Mouse (Mus musculus): ENCODE measurements around the gene Trpm8. TPM values are rescaled to one million over a fixed set of nuclear protein-coding genes. Genes with fewer than 3 reads are reported as not detected.
A peak's percentile ranks its signal among the peaks of the same experiment; 100 is the strongest.

The Trpm8 gene
- polyA plus RNA-seq, 1 experiment from 2014 or later, result not detected

DNA sequence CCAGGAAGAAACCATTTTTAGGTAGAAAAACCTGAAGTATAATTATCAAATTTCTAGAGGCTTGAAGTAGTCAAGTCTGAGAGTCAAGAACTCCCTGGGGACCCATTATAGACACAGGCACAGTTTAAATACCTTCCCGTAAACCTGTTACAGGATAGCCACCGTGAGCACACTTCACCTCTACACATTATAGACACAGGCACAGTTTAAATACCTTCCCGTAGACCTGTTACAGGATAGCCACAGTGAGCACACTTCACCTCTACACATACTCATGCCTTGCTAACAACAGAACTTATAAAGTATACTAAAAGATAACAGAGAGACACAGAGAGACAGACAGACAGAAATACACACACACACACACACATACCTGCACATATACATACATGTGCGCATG lies 153.8 kb downstream of the Trpm8 start:
- H3K36me3 ChIP-seq (ENCODE audit: control insufficient read depth, insufficient read depth), result no peaks in the 10 kb centered on the region
- H3K27ac ChIP-seq (ENCODE audit: low read depth, low read length), result no peak overlapping the region
- no peak for ATAC-seq
- no peaks in the 10 kb centered on the region for H3K4me1 ChIP-seq (replicated peaks; ENCODE audit: control insufficient read depth, insufficient read depth, low read length)
- WGBS, result 89% methylated on average over 4 of the region's 4 CpGs
- H3K27me3 ChIP-seq (replicated peaks; ENCODE audit: control insufficient read depth, insufficient read depth, low read length), result no peaks in the 10 kb centered on the region
- no peaks in the 10 kb centered on the region for H3K9me3 ChIP-seq (ENCODE audit: control insufficient read depth)
- no peak overlapping the region for H3K4me2 ChIP-seq (replicated peaks; ENCODE audit: low read depth)
- H3K9ac ChIP-seq (ENCODE audit: low read depth, low read length), result no peak overlapping the region
- no peak for TF ChIP-seq CTCF (IDR thresholded peaks at IDR 0.05; ENCODE audit: low read depth)
- H3K4me3 ChIP-seq (ENCODE audit: low read depth, low read length), result no peak overlapping the region

DNA sequence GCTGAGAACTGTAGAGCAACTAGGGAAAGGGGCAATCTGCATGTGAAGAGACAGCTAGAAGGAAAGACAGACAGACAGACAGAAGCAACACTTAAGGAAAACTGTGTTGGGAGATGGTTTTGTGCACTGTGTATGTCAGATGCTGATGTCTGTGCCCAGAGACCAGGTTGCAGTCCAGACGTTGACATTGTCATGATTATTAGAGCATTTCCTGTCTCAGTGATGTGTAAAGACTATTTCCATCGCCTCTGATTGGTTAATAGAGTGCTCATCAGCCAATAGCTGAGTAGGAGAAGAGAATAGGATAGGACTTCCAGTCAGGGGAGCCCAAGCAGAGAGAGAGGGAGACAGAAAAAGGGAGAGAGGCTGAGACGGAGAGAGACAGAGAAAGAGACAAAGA lies 155.1 kb downstream of the Trpm8 start:
- ATAC-seq, result no peak
- H3K27ac ChIP-seq (ENCODE audit: low read depth, low read length), result no peak overlapping the region
- H3K36me3 ChIP-seq (ENCODE audit: control insufficient read depth, insufficient read depth), result no peaks in the 10 kb centered on the region
- 41% methylated on average over 3 of the region's 3 CpGs for WGBS
- H3K4me1 ChIP-seq (replicated peaks; ENCODE audit: control insufficient read depth, insufficient read depth, low read length), result no peaks in the 10 kb centered on the region
- no peaks in the 10 kb centered on the region for H3K9me3 ChIP-seq (ENCODE audit: control insufficient read depth)
- no peak overlapping the region for H3K4me2 ChIP-seq (replicated peaks; ENCODE audit: low read depth)
- no peak for TF ChIP-seq CTCF (IDR thresholded peaks at IDR 0.05; ENCODE audit: low read depth)
- H3K4me3 ChIP-seq (ENCODE audit: low read depth, low read length), result no peak overlapping the region
- H3K27me3 ChIP-seq (replicated peaks; ENCODE audit: control insufficient read depth, insufficient read depth, low read length), result no peaks in the 10 kb centered on the region
- no peak overlapping the region for H3K9ac ChIP-seq (ENCODE audit: low read depth, low read length)

DNA sequence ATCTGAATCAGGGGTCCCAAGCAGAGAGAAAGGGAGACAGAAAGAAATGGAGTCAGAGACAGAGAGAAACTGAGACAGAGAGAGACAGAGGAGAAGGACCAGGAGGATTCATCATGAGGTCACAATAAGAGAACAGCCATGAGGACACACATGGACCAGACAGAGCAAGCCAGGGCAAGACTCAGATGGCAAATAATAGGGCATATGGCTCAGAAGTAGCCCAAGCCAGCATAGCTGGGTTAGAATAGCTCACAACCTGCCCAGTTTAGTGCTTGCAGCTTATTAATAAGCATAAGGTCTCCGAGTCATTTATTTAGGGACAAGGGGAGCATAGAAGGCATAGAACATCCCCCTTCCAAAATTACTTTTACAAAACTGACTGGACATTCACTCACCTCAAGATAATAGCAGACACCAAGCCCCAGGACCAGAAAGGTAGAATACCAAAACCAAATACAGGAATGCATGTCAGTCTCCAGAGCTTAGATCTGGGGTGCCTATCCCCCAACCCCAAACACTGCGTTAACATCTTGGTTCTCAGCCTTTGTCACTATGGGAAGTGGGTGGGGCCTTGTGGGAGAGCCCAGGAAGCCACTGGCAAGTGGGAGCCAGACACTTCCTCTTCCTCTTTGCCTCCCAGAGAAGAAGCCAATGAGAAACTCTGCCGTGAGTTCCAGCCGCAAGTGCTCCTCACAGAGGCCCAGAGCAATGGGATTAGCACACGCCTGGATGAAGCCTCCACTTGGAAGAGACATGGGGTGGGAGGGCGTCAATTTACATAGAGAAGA lies 155.8 kb downstream of the Trpm8 start:
- WGBS, result 70% methylated on average over 6 of the region's 6 CpGs

DNA sequence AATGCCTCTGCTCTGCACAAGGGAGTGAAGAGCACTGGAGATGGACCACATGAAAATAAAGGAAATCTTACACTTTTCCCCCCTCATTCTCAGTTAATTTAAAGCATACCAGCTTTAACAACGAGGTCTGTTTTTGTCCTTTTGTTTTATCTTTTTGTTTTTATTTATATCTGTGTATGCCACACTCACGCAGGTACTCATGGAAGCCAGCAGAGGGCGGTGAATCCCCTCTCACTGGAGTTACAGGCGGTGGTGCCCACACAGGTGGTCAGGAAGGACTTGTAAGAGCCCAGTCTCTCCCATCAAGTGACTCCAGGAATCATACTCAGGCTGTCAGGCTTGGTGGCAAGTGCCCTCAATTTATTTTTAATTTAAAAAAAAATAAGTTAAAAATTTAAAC lies 156.6 kb downstream of the Trpm8 start:
- Histone ChIP-seq H3K9ac (ENCODE audit: low read depth, low read length) (no peak overlapping the region), H3K4me3 (ENCODE audit: low read depth, low read length) (no peak overlapping the region), H3K4me1 (replicated peaks; ENCODE audit: control insufficient read depth, insufficient read depth, low read length) (no peaks in the 10 kb centered on the region), H3K9me3 (ENCODE audit: control insufficient read depth) (no peaks in the 10 kb centered on the region), H3K27ac (ENCODE audit: low read depth, low read length) (no peak overlapping the region), H3K4me2 (replicated peaks; ENCODE audit: low read depth) (no peak overlapping the region), H3K36me3 (ENCODE audit: control insufficient read depth, insufficient read depth) (no peaks in the 10 kb centered on the region), H3K27me3 (replicated peaks; ENCODE audit: control insufficient read depth, insufficient read depth, low read length) (no peaks in the 10 kb centered on the region)
- TF ChIP-seq CTCF (IDR thresholded peaks at IDR 0.05; ENCODE audit: low read depth), result peak; percentile 34; the same call in 1 of the 2 replicates
- WGBS, result 70% methylated on average over 4 of the region's 4 CpGs
- no peak for ATAC-seq

More for the DNA sequence above, 155.8 kb downstream of the Trpm8 start:
- no peak for TF ChIP-seq CTCF (IDR thresholded peaks at IDR 0.05; ENCODE audit: low read depth)
- Histone ChIP-seq H3K27ac (ENCODE audit: low read depth, low read length) (no peak overlapping the region), H3K27me3 (replicated peaks; ENCODE audit: control insufficient read depth, insufficient read depth, low read length) (no peaks in the 10 kb centered on the region), H3K9ac (ENCODE audit: low read depth, low read length) (no peak overlapping the region), H3K9me3 (ENCODE audit: control insufficient read depth) (no peaks in the 10 kb centered on the region), H3K4me3 (ENCODE audit: low read depth, low read length) (no peak overlapping the region), H3K4me2 (replicated peaks; ENCODE audit: low read depth) (no peak overlapping the region), H3K36me3 (ENCODE audit: control insufficient read depth, insufficient read depth) (no peaks in the 10 kb centered on the region), H3K4me1 (replicated peaks; ENCODE audit: control insufficient read depth, insufficient read depth, low read length) (no peaks in the 10 kb centered on the region)
- no peak for ATAC-seq

DNA sequence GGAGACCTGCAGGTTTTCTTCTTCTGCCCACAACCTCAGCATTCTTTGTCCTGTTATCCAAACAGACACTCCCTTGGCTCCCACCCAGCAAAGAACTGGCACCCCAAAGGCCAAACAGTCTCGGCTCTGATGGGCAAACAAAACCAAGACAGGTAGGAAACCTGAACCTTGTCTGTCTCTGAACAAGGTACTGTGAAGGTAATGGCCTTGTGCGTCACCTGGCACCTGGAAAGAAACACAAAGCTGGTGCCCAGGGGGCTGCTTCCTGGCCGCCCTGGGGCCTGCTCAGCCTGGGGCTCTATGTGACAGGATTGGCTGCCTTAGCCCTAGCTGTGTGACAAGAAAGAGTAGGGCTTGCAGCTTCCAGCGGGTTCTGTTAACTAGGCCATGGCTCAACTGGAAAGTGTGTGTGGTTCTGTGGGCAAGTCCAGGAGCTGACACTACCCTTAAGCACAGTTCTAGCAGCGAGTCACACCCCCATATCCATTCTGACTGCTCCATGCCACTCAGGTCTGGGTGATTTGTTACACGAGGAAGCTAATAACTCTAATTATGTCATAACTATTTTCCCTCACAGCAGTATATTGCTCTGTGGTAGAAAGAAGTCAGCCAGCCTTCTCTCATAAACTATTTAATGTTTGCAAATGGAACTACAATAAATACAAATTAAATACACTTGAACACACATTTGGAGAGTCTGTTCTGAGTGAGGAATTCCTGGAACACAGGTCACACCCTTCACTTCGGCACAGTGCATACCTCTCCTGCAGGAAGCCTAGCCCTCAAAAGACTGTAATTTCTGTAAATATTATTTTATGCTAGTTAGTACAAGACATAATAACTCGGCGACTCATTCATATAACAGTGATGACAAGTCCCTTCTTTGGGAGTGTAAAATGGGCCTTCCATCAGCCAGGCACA lies 160.0 kb downstream of the Trpm8 start:
- H3K4me3 ChIP-seq (ENCODE audit: low read depth, low read length), result no peak overlapping the region
- no peaks in the 10 kb centered on the region for H3K27me3 ChIP-seq (replicated peaks; ENCODE audit: control insufficient read depth, insufficient read depth, low read length)
- TF ChIP-seq CTCF (IDR thresholded peaks at IDR 0.05; ENCODE audit: low read depth), result no peak
- no peak overlapping the region for H3K9ac ChIP-seq (ENCODE audit: low read depth, low read length)
- no peaks in the 10 kb centered on the region for H3K9me3 ChIP-seq (ENCODE audit: control insufficient read depth)
- H3K36me3 ChIP-seq (ENCODE audit: control insufficient read depth, insufficient read depth), result no peaks in the 10 kb centered on the region
- no peaks in the 10 kb centered on the region for H3K4me1 ChIP-seq (replicated peaks; ENCODE audit: control insufficient read depth, insufficient read depth, low read length)
- H3K4me2 ChIP-seq (replicated peaks; ENCODE audit: low read depth), result no peak overlapping the region
- no peak overlapping the region for H3K27ac ChIP-seq (ENCODE audit: low read depth, low read length)
- ATAC-seq, result 0 out of 2 replicates have a peak, but pooled peaks have one; percentile 10
- 48% methylated on average over 9 of the region's 9 CpGs for WGBS

Other genes with a start within 250 kb of the Trpm8 start
- 0.05 and 0.22 TPM in 2 replicates for gene Ugt1a10, start 222.3 kb upstream of the Trpm8 start, polyA plus RNA-seq (2015; fragmentation: Nextera tagmentation; extraction: Ambion mirVana)
- 38.4 and 50.6 TPM in 2 replicates for gene Ugt1a9, start 206.9 kb upstream of the Trpm8 start, polyA plus RNA-seq (2015; fragmentation: Nextera tagmentation; extraction: Ambion mirVana)
- gene Ugt1a8, start 189.8 kb upstream of the Trpm8 start, polyA plus RNA-seq (2015; fragmentation: Nextera tagmentation; extraction: Ambion mirVana), result 0.05 and 0.08 TPM in 2 replicates
- 57.4 and 60.9 TPM in 2 replicates for gene Ugt1a7c, start 182.6 kb upstream of the Trpm8 start, polyA plus RNA-seq (2015; fragmentation: Nextera tagmentation; extraction: Ambion mirVana)
- gene Ugt1a6b, start 174.4 kb upstream of the Trpm8 start, polyA plus RNA-seq (2015; fragmentation: Nextera tagmentation; extraction: Ambion mirVana), result 0.35 and 0.58 TPM in 2 replicates
- 5.7 and 5.8 TPM in 2 replicates for gene Ugt1a6a, start 142.9 kb upstream of the Trpm8 start, polyA plus RNA-seq (2015; fragmentation: Nextera tagmentation; extraction: Ambion mirVana)
- not detected in 2 replicates for gene Ugt1a5, start 111.6 kb upstream of the Trpm8 start, polyA plus RNA-seq (2015; fragmentation: Nextera tagmentation; extraction: Ambion mirVana)
- 0.05 and 0.16 TPM in 2 replicates for gene Ugt1a2, start 77.1 kb upstream of the Trpm8 start, polyA plus RNA-seq (2015; fragmentation: Nextera tagmentation; extraction: Ambion mirVana)
- 11.5 and 13.7 TPM in 2 replicates for gene Dnajb3, start 71.9 kb upstream of the Trpm8 start, polyA plus RNA-seq (2015; fragmentation: Nextera tagmentation; extraction: Ambion mirVana)
- gene Ugt1a1, start 65.7 kb upstream of the Trpm8 start, polyA plus RNA-seq (2015; fragmentation: Nextera tagmentation; extraction: Ambion mirVana), result 80.7 and 84.0 TPM in 2 replicates
- gene Mroh2a, start 50.7 kb upstream of the Trpm8 start, polyA plus RNA-seq (2015; fragmentation: Nextera tagmentation; extraction: Ambion mirVana), result 0.29 and 0.94 TPM in 2 replicates
- 29.1 and 30.8 TPM in 2 replicates for gene Hjurp, start within 50 bp of the Trpm8 start, polyA plus RNA-seq (2015; fragmentation: Nextera tagmentation; extraction: Ambion mirVana)
- 121 and 131 TPM in 2 replicates for gene Spp2, start 129.3 kb downstream of the Trpm8 start, polyA plus RNA-seq (2015; fragmentation: Nextera tagmentation; extraction: Ambion mirVana)
- not detected in 2 replicates for gene Glrp1, start 232.4 kb downstream of the Trpm8 start, polyA plus RNA-seq (2015; fragmentation: Nextera tagmentation; extraction: Ambion mirVana)